Mouse (Mus musculus) CH12.LX (cell line): ENCODE results near the gene Trim59.

Experiments
- PAX5 ChIP-seq: IDR thresholded peaks from 2 replicates; pipeline ENCODE4 v1.6.1; 2012; ENCODE audit warnings: low read length, inconsistent platforms, mixed read lengths
- ZMIZ1 ChIP-seq: IDR thresholded peaks from 2 replicates; pipeline ENCODE4 v1.6.1; 2012; ENCODE audit warnings: low read depth, mild to moderate bottlenecking, inconsistent platforms, low read length, improper control_type of control experiment

- TF ChIP-seq PAX5 (no peak), ZMIZ1 (no peak)
Measured at GRCm38 (mm10) chr3:68986550-68986949, 58.0 kb downstream of the Trim59 start.
